Mouse (Mus musculus): ENCODE results near the gene Dcn.

The Dcn gene

DNA sequence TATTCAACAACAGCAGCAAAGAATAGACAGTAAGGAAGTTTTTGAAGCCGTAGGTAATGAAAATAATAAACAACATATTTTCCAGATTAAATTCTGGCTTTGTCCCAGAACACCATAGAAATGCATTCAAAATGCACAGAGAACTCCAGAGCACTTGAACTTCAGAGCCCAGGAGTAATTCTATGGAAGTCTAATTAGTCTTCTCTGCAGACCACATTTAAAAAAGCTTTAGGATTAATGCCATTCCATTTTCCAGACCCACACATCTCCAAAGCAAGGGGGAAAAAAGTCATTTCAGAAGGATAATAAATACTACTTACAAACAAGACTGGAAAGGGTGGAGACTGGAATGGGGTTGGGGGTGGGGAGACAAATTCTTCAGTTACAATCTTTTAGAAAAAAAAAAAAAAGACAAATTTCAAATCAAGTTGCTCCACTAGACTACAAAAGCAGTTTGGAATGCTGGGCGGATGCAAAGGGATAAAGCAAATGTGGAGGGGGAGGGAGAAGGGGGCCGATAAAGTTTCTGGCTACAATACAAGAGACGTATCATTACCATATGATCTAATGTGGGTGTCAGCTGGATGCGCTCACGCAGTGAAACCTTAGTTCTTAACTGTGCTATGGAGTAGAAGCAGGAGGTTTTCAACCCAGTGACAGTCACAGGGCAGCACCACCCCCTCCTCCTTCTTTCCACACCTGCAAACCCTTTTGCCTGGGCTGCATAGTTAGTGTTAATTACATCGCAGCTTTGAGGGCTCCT, at the start of gene Dcn:
Gene Dcn (plus strand): TSS at position 606 of the 763 bp plus-strand sequence.
- ATAC-seq (ENCODE audit: insufficient number of reproducible peaks, low FRiP score, low TSS enrichment): no peak

DNA sequence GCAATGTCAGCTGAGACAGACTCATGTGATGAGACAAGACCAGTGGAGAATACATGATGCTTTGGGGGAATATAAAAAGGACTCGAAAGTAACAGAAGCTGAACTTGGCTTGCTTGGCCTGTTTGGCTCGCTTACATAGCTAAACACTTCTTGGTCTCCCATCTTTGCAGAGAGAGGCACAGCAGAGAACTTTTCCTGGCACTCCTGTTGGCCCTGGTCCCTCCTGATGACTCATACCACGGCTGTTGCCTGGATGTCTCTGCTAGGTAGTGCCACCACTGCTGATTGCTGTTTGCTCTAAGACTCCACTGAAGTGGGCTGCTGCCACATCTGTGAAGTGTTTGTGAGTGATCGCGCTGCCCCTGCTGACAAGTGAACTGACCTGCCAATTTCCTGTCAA, 42.7 kb upstream of the Dcn start:
- ATAC-seq (ENCODE audit: insufficient number of reproducible peaks, low FRiP score, low TSS enrichment): no peak

DNA sequence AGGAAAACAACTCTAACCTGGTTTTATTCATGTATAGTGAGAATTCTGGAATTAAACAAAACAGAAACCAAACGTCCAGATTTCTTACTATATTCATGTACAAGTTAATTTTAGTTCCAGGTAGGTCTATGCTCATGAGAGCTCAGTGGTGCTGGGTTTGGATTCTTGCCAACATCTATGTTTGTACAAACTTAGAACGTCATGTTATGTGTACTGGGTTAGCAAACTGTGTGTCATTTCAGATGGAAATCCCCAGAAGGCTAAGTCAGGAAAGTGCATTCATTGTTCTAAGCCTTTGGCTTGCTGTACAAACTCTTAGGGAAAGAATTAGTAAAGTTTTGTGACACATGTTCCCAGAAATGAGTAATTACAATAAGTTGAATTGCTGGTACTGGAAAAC, 37.1 kb upstream of the Dcn start:
- no peak for ATAC-seq (ENCODE audit: insufficient number of reproducible peaks, low FRiP score, low TSS enrichment)

DNA sequence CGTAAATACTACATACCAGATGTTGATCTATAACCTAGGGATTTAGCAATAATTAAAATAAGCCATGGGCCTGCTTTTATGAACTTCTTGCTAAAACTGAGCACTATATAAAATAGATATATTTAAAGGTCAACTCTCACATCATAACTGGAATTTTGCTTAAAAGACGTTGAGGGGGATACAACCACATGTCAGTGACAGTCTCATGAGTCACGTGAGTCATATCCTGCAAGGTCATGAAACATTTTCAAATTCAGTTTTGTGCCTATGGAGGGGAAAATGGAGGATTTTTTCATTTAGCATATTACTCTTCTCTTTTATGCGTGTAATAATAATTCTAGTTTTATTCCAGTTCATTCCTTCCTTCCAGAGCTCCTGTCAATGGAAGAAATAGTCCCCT, 32.9 kb upstream of the Dcn start:
- no peak for ATAC-seq (ENCODE audit: insufficient number of reproducible peaks, low FRiP score, low TSS enrichment)

DNA sequence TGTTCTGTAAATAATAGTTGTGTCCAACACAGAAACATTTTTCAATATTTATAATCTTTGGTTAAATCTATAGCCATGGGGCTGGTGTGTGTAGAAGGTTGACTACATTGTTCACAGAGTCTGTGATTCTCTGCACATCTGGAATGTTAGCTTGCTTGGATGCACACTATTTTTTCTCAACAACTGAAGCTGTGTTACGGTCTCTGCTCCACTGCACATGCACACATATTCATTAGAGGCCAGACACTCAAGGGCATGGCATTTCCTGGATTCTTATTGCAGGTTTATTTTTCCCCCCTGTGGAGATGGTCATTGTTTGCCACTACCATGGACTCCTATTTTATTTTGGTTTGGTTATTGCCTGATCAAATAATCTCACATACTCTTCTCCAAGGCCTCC, 26.5 kb upstream of the Dcn start:
- ATAC-seq (ENCODE audit: insufficient number of reproducible peaks, low FRiP score, low TSS enrichment): no peak

DNA sequence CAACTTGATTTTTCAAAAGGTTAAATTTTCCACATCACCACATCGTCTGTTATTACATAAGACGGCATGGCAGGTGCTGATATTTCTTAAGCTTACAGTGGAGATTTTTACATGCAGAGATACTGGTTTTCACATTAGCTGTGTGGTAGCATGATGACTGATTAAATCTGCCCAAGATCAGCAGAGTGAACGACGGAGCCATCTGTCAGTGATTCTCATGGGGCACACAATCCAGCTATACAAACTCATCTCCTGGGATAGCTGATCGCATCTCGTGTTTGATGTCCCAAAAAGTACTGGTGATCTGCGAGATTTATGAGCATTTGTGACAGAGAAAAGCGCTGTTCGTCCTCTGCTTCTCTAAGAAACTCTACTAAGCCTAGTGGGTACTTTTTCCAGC, 25.9 kb upstream of the Dcn start:
- no peak for ATAC-seq (ENCODE audit: insufficient number of reproducible peaks, low FRiP score, low TSS enrichment)

DNA sequence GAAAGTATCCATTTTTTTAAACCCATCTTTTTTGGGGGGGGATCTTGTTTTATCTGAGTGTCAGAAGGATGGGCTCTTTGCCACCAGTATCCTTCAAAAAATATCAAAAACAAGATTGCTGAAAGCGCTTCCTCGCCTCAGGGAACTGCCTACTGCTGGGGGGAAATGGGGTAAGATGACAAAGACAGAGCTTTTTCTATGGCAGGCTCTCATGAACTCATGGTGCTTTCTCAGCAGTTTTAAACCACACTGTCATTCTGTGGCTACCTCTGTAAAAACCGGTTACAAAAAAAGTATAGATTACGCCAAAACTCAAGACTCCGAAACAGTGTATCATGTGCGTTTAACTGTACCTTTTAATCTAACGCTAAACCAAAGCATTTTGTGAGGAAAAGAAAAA, 22.4 kb upstream of the Dcn start:
- ATAC-seq (ENCODE audit: insufficient number of reproducible peaks, low FRiP score, low TSS enrichment): no peak

DNA sequence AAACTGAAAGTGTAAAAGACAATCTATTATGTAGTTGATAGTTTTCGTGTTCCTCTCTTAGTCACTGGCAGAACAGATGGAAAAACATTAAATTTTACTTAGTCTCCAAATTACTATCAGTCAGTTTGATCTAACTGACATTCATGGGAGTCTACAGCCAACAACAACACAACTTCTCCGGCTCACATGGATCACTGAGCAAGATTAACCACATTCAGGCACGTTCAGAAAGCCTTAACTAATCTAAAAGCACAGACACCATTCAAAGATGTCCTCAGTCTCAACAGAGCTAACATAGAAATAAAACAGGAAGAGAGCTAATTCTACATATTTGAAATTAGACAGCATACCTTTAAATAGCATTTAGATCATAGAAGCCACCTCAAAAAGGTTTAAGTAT, 12.6 kb upstream of the Dcn start:
- no peak for ATAC-seq (ENCODE audit: insufficient number of reproducible peaks, low FRiP score, low TSS enrichment)

DNA sequence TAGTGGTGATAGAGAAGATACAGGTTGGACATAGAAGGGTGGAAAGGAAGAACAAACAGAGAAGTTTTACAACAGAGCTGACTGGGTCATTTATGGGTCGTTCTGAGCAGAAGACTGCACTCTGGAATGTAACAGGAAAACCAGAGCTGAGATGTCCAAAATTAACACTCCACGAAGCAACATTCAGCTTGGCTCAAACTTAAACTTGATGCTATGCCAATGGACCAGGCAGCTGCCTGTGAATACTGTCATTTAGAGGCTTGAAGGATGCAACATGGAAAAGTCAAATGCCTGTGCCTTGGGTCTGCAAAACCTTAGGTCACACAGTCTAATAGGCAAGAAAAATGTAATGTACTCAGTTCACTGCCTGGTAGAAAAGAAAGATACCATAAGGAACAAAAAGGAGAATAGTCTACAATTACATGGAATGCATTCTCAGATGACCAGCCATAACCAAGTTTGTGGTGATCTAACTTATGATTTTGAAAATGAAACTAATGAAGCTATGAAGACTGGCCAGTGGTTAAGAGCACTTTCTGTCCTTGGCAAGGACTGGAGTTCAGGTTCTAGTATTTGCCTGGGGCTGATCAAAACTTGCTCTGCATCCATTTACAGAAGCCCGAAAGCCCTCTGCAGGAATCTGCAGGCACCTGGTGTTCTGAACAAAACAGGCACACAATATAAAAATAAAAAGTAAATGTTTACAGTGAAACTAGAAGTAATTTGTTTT, 9.8 kb upstream of the Dcn start:
- ATAC-seq (ENCODE audit: insufficient number of reproducible peaks, low FRiP score, low TSS enrichment): no peak

DNA sequence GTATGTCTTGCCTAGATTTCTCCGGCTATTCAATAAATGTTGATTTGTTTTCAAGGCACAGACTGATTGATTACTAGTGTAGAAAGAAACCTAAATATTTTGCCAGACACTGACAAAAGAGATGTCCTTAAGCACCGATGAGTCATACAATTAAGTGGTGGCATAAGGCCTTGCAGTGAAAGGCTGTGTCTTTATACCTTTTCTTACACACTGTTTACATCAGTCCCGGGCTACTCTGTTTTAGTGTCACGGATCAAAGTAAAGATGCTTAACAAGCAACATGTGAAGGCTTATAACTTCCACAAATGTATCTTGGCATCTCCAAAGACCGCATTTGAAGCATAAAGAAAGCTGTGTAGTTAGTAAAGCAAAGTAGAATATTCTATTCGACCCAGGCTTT, 3.9 kb upstream of the Dcn start:
- ATAC-seq (ENCODE audit: insufficient number of reproducible peaks, low FRiP score, low TSS enrichment): no peak

DNA sequence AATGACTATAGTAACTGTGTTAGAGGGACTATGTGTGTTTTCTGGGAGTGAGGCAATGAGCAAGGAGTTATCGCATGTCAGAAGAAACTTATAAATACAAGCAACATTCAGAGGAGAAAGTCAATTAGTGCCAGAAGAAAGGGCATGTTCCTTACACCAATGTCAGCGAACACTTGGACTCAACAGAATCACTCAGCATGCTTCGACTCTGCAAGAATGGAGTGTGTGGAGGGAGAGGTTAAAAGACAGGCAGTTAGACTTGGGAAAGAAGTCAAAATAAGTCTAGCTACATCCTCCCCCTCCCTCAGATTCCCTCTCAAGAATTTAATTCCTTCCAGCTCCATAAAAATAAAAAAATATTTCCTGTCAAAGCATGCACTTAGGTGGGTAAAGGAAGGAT, 1.1 kb upstream of the Dcn start:
- ATAC-seq (ENCODE audit: insufficient number of reproducible peaks, low FRiP score, low TSS enrichment): no peak

DNA sequence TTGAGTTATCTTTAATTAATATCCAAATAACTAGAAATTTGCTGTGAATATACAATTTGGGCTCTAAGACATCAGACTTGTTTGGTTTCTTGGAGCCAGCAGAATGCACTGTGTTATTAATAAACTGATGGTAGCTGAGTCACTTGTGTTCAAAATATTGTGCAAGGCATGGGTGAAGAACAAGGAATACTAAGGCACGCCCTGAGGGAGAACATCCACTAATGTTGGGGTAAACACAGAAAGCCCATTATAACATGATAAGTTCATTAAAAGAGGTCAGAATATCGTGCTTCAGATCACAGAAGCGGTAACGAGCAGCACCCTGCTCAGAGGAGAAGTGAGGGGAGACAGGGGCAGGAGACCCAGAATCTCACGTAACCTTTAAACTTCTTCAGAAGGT, 2.7 kb downstream of the Dcn start:
- no peak for ATAC-seq (ENCODE audit: insufficient number of reproducible peaks, low FRiP score, low TSS enrichment)

DNA sequence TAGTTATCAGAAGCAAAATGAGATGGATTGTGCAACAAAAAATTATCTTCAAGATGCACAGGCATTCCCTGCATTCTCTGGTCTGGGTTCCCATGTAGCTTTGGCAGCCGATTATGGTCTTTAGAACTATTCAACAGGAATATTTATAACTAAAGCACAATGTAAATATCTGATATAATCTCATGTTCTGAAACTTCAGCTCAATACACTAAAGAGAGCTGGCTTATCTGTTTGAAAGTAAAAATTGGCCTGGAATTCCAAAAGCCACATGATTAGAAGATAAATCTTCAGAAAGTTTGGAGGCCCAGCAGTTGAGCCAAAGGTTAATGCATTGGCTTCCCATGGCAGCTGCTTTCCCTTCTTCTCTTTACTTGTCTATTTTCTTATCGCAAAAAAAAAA, 4.6 kb downstream of the Dcn start:
- ATAC-seq (ENCODE audit: insufficient number of reproducible peaks, low FRiP score, low TSS enrichment): no peak

DNA sequence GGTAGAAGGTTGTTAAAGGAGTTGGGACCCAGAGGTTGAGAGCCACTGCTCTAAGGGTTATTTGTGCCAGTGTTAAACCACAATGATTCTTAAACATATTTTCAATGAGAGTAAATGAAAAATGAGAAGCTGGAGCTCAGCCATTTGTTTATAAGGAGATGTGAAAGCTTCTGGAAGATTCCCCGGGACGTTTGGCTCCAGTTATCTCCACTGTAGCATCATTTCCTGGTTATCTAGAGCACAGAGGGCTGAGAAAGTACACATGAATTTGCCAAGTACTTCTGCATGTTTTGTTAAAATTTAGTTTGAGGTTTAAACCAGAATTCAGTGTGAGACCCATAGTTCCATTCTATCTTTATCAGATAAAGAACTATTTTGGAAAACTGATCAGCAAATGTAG, 5.7 kb downstream of the Dcn start:
- ATAC-seq (ENCODE audit: insufficient number of reproducible peaks, low FRiP score, low TSS enrichment): no peak

DNA sequence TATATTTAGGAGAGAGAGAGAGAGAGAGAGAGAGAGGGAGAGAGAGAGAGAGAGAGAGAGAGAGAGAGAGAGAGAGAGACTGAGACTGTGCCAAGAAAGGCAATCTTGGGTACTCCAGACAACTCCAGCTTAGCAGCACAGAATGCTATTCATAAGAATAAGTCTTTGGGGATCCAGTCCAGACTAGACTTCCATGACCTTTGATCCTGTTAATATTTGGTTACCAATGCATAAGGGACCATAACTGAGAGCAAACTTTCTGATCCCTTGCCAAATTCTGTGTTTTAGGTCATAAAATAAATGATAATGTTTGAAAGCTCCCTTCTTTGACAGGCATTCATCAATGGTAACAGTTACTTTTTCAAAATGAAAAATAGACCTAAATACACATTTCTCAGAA, 6.7 kb downstream of the Dcn start:
- no peak for ATAC-seq (ENCODE audit: insufficient number of reproducible peaks, low FRiP score, low TSS enrichment)

DNA sequence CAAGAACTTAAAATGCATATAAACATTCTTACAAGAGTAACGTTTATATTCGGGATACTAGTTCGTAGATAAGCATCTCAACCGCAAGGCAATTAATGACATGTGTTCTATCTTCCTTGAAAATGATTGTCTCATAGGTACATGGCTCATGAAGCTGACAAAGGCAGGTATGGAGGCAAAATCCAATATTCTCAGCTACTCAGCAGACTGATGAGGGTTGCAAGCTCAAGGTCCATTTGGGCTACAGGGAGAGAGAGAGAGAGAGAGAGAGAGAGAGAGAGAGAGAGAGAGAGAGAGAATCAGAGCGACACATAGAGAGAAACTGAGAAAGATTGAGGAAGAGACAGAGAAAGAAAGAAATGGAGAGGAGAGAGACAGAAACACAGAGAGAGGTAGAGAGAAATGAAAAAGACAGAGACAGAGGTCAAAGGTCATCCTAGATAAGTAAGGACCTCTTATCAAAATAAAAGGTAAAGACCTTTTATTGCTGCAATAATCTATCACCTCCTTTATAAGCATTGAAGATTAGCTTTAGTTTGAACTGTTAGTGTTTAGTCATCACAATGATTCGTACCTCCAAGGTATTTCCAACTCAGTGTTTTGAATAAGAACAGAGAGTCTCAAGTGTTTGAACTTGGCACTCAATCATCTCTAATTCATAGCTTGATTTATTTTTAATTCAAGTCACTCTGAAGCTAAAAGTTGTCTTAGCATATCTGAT, 8.0 kb downstream of the Dcn start:
- no peak for ATAC-seq (ENCODE audit: insufficient number of reproducible peaks, low FRiP score, low TSS enrichment)

DNA sequence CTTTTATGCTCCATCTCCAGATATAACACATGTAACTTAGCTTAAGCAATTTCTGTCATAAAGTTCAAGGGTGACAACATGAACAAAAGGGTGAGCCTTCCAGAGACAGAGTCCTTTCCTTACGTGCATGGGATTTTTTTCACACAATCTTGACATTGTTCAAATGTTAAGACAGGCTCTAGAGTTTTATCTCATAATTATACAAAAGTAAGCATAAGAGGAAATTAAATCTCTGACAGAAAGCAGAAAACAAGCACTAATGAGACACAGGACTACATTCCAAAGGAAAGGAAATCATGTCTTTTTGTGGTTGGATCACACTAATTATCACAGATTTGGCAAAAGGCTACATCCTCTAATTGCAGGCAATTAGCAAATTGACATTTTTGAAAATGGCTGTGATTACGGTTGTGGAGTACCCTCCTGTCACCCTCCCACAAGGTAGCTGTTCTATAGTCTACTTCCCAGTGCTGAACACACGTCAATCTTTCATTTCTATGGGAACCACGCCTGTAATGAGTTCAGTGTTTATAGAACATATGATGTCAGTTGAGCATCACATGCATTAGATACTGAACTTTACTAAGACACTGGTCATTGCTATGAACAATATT, 13.1 kb downstream of the Dcn start:
- no peak for ATAC-seq (ENCODE audit: insufficient number of reproducible peaks, low FRiP score, low TSS enrichment)

DNA sequence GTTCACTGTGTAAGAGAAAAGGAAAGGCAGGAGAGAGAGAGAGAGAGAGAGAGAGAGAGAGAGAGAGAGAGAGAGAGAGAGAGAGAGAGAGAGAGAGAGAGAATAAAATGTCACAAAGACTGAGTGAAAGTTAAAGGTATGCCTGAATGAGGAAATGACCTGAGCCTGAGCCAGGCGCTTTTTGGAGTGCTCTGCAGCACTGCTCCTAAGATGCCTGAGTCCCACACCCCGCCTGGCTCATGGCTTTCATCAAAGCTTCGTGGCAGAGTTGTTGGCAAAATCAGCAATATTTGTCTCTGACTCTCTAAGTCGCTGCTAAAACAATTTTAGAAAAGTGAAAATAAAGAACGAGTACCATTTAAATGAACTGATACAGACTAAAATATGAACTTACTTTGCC, 18.2 kb downstream of the Dcn start:
- ATAC-seq (ENCODE audit: insufficient number of reproducible peaks, low FRiP score, low TSS enrichment): no peak

DNA sequence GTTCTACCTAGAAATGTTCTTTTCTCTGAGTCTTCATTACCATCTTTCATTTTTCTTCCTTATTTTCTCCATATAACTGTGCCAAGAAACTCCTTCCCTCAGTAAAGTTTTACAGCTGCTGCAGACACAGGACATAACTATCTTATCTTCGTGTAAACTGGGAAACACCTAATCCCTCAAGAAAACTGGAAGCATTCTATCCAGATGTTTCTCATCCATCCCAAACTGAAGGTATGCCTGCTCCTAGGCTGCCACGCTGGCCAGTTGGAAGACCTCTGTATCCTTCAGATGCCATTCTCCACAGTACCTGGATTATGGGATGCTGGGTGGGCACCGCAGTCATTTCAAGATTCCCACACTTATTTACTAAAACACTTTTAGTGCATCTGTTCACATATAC, 44.0 kb downstream of the Dcn start:
- ATAC-seq (ENCODE audit: insufficient number of reproducible peaks, low FRiP score, low TSS enrichment): no peak

DNA sequence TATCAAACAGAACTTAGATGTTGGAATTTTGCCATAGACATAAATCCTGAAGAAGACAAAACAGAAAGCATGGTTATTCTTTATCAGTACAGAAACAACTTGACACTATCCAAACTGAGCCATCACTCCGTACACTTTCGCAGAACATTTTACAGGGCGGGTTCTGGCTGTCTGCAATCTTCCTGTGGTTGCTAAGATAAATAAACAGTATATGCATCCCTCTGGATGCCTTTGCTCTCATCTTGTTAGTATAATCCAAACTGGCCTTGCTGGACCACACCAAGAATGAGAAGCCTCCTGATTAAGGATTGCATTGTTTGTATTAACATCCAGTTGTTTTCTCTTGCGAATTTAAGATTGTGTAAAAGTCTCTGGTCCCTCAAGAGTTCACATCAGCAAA, 56.3 kb downstream of the Dcn start:
- no peak for ATAC-seq (ENCODE audit: insufficient number of reproducible peaks, low FRiP score, low TSS enrichment)

DNA sequence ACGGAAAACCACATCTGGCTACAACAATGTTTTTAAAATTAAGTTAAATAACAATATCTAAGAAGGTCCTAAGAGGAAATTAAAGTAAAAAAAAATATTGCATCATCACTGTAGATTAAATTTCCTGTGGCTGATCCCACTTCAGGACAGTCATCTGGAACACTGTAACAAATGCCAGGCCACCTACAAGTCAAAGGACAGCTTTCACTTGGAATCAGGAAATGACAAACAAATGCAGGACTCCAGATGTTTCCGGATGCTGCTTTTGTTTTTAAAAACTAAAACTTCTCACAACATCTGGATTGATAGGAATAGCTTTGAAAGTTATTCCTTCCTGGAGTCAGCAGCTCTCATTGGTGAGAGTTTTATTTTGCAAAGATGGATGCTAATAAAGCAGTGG, 57.5 kb downstream of the Dcn start:
- no peak for ATAC-seq (ENCODE audit: insufficient number of reproducible peaks, low FRiP score, low TSS enrichment)

All from cerebellum, adult (tissue).